Mouse (Mus musculus) olfactory bulb, adult 2 months (tissue): ENCODE measurements around the gene Sox2.

Experiments
- CTCF ChIP-seq: fragments of 200-500 bp; IDR thresholded peaks from 2 replicates; pipeline ENCODE4 v1.5.1; 2012; ENCODE audit warnings: low read depth, mild to moderate bottlenecking, low read length, moderate library complexity; ENCODE audit not compliant: insufficient read depth
- POLR2A ChIP-seq: fragments of 200-500 bp; IDR thresholded peaks from 2 replicates; pipeline ENCODE4 v1.6.1; 2012; ENCODE audit warnings: mild to moderate bottlenecking, low read depth, low read length, moderate library complexity; ENCODE audit not compliant: insufficient read depth

- TF ChIP-seq CTCF (no peak), POLR2A (no peak)
Measured at GRCm38 (mm10) chr3:34637926-34638325, 12.3 kb upstream of the Sox2 start.
